Mouse (Mus musculus): ENCODE data around the gene Rit1.
"Not testable (repeated sequence)": the region's sequence is repeated elsewhere in the genome, so short reads cannot be mapped to it uniquely, and the experiment has no call there.

Rit1 gene

GRCm38 (mm10) chr3:88716399-88717197 lies at the start of gene Rit1:
TSS of gene Rit1 (plus strand) at chr3:88716838.
- DNase-seq (ENCODE audit: inconsistent ontology term), result peak; percentile 87

- DNase-seq (ENCODE audit: inconsistent ontology term), result peak; percentile 81
Observed at GRCm38 (mm10) chr3:88677399-88677798, 39.2 kb upstream of the Rit1 start.

DNA sequence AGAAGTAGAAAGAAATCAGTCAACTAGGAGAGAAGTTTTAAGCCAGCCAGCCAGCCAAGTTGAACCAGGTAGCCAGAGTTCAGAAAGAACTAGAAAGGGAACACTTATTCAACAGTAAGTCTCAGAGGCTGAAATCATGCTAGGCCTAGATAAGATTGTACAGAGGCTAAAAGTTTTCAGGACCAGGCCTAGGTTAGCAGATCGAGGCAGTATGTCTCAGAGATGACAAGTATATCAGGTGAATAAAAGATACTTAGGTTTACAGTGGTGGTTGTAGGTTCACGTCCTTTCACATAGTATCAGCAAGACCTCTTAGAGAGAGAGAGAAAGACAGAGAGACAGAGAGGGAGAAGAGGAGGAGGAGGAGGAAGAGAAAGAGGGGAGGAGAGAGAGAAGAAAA lies 32.8 kb upstream of the Rit1 start:
- no peak for DNase-seq (ENCODE audit: inconsistent ontology term)

DNA sequence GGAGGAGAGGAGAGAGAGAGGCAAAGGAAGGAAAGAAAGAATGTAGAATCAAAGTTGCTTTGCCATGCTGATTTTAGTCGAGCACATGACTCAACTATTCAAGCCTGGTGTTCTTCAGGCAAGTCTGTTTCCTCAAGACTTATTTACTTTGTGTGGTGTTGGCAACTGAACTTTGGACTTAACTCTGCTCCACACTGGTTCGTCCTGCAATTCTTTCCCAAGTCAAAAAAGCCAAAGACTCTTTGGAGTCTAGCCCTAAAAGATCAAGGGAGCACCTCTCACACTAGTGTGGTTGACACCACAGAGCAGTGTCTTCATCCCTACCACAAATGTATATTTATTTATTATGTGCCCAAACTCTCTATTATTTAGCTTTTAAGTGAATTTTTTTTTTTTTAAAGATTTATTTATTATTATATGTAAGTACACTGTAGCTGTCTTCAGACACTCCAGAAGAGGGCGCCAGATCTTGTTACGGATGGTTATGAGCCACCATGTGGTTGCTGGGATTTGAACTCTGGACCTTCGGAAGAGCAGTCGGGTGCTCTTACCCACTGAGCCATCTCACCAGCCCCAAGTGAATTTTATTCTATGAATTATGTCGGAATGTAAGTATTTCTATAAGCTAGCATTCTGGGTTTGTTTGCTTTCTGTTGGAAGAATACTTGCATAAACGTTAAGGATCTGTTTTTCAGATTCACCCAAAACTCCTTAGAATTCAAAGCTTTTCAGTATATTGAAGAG lies 32.2 kb upstream of the Rit1 start:
- no peak for DNase-seq (ENCODE audit: inconsistent ontology term)

DNA sequence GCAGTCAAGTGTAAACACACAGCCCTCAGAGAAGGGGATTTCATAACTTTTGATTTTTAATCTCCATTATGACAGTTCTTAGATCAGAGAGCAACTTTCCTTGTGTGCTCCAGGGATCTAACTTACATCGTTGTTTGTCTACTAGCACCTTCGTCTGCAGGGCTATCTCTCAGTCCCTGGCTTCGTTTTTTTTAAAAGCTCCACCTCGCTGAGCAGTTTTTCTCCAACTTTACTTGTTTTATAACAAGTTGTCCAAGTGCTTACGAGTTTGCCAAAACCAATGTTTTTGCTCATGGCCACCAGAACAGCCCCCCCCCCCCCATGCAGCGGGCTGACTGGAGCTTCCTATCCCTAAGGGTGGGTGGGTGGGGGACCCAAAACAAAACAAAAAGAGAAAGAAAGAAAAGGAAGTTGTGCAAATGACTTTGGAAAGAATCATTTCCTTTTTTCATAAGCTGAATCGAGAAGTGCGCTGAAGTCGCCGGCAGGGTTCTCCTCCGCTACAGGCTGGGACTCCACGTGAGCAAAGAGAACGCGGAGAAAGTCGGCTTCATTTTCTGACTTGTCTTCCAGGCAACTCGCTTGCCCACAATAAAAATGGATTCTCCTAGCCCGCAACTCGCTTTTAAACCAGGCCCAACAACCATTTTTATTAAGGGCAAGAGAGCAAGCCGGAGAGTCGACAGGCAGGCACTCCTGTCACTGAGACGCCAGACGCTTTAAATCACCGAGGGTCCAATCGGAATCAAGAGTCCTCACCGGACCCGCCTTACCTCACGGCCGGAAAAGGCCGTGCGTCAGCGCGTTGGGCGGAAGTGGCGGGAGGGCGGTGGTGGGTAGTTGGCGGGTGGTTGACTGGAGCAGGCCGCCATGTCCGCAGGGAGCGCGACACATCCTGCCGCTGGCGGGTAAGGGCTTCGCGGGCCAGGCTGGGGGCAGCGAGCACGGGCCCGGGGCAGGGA lies 31.4 kb upstream of the Rit1 start, which contains the start of gene Khdc4:
Khdc4 (plus strand) TSS at position 824 of the 962 bp plus-strand sequence.
- DNase-seq (ENCODE audit: inconsistent ontology term), result peak; percentile 97

GRCm38 (mm10) chr3:88685958-88686451 lies 30.6 kb upstream of the Rit1 start:
- no peak for DNase-seq (ENCODE audit: inconsistent ontology term)

- DNase-seq (ENCODE audit: inconsistent ontology term), result no peak
Observed at GRCm38 (mm10) chr3:88686734-88687611, 29.7 kb upstream of the Rit1 start.

DNA sequence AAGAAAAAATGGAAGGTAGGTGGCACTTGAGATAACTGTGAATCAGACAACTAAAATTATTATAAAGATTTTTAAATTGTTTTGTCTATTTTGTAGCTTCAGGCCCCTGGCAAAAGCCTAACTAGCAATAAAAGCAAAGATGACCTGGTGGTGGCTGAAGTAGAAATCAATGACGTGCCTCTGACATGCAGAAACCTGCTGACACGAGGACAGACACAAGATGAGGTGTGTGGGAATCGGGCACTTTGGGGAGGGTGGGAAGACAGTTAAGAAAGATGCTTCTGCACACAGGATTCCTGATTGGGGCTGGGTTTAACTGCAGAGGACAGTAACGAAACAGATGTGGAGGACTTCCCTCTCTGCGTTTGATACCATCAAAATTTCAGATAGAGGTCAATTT lies 27.6 kb upstream of the Rit1 start:
- DNase-seq (ENCODE audit: inconsistent ontology term), result no peak

DNA sequence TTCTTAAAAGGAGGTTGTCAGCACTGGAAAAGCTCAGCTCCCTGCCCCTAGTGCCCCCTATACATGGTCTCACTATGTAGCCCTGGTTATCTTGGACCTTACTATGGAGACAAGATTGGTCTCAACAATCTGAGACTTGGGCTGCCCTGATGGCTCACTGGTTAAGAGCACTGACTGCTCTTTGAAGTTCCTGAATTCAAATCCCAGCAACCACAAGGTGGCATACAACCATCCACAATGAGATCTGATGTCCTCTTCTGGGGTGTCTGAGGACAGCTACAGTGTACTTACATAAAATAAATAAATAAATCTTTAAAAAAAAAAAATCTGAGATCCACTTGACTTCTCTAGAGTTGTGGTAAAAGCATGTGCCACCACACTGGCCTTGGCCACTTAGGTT lies 21.1 kb upstream of the Rit1 start:
- DNase-seq (ENCODE audit: inconsistent ontology term), result no peak

- DNase-seq (ENCODE audit: inconsistent ontology term), result no peak
Observed at GRCm38 (mm10) chr3:88698051-88698450, 18.6 kb upstream of the Rit1 start.

- DNase-seq (ENCODE audit: inconsistent ontology term), result no peak
Observed at GRCm38 (mm10) chr3:88698834-88699233, 17.8 kb upstream of the Rit1 start.

DNA sequence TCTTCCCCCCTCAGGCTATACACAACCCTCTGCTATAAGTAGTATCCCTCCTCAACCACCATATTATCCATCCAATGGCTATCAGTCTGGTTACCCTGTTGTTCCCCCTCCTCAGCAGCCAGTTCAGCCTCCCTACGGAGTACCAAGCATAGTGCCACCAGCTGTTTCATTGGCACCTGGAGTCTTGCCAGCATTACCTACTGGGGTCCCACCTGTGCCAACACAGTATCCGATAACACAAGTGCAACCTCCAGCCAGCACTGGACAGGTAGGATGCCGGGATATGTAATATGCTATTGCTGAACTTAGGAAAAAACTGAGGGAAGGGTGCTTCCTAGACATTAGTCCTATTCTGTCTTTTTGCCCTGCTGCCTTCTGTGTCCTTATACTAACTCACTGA lies 16.4 kb upstream of the Rit1 start:
- no peak for DNase-seq (ENCODE audit: inconsistent ontology term)

DNA sequence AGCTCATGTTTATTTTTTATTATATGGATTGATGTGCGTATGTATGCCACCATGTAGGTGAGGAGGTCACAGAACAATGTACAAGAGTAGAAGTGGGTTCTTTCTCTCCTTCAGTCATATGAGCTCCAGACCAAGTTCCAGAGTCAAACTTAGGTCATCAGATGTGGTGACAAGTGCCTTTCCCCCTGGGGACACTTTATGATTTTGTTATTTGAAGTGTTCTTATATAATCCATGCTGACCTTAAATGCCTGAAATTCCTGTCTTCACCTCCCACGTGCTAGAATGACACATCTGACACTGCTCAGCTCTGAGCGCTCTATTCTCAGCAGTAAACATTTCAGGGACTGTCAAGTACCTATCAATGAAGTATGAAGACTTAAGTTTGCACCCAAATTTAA lies 15.4 kb upstream of the Rit1 start:
- no peak for DNase-seq (ENCODE audit: inconsistent ontology term)

DNA sequence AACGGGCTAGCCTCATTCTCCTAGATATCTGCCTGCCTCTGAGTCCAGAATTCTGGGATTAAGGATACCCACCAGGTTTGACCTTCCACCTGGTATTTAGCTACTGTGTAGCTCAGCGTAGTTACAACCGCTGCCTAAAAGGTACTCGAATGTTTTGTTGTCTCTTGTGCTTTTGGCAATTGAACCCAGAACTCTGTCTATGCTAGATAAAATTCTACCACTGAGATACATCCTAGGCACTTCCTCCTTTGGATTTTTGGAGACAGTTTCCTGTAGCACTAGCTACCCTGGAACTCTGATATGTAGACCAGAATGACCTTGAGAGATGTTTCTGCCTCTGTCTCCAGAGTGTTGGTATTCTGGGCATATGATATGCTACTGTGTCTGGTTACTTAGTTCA lies 2.9 kb upstream of the Rit1 start:
- no peak for DNase-seq (ENCODE audit: inconsistent ontology term)

- DNase-seq (ENCODE audit: inconsistent ontology term), result no peak
Observed at GRCm38 (mm10) chr3:88714725-88715124, 1.9 kb upstream of the Rit1 start.

DNA sequence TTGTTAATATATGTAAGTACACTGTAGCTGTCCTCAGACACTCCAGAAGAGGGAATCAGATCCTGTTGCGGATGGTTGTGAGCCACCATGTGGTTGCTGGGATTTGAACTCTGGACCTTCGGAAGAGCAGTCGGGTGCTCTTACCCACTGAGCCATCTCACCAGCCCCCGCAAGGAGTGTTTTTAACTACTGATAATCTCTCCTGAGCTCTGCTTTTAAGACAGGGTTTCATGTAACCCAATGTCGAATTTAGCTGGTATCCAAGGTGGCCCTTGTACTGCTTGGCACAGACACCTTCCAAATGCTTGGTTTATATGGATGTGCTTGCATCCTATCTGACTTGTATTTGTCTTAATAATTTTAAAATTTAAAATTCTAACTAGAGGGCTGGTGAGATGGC lies 922 bp upstream of the Rit1 start:
- DNase-seq (ENCODE audit: inconsistent ontology term), result not testable (repeated sequence)

GRCm38 (mm10) chr3:88717198-88717798 lies 660 bp downstream of the Rit1 start:
- DNase-seq (ENCODE audit: inconsistent ontology term), result peak; percentile 68

- peak; percentile 17 for DNase-seq (ENCODE audit: inconsistent ontology term)
Observed at GRCm38 (mm10) chr3:88717831-88718230, 1.2 kb downstream of the Rit1 start.

GRCm38 (mm10) chr3:88719098-88719497 lies 2.5 kb downstream of the Rit1 start:
- peak; percentile 40 for DNase-seq (ENCODE audit: inconsistent ontology term)

- peak; percentile 37 for DNase-seq (ENCODE audit: inconsistent ontology term)
Observed at GRCm38 (mm10) chr3:88736556-88736955, 19.9 kb downstream of the Rit1 start.
